In the genomic region with DNA sequence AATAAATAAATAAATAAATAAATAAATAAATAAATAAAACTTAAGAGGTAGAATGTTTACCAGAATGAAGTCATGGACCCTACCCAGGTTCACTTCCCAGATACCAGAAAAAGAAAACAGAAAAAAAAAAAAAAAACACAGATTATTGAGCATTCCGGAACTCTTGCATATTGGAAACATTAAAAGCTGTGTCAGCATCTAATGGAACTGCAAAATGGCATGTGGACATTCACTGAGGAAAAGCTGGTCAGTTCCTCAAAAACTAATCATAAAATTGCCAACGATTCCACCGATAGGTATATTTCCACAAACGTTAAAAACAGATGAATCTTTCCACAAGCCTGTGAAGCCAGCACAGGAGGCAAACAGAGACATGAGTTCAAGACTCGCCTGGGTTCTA, we compare ENCODE assay signal across 25 mouse cellular contexts.
"Had no signal": no experiment of that assay in that cellular context is flagged by ENCODE, and none has a peak within 500 bp of the region (broad histone marks: within the 10 kb centered on the region; RNA-seq: fewer than 3 reads in every experiment).

No protein-coding gene starts in this region.

- H3K36me3 ChIP-seq: embryonic facial prominence, embryonic 10.5 days; embryonic facial prominence, embryonic 12.5 days; embryonic facial prominence, embryonic 13.5 days; embryonic facial prominence, embryonic 15.5 days; forebrain, embryonic 10.5 days; forebrain, embryonic 12.5 days; forebrain, embryonic 15.5 days; heart, embryonic 10.5 days had no signal

- H3K4me1 ChIP-seq: embryonic facial prominence, embryonic 12.5 days; heart, embryonic 10.5 days had no signal

- H3K9ac ChIP-seq: embryonic facial prominence, embryonic 12.5 days; embryonic facial prominence, embryonic 13.5 days; embryonic facial prominence, embryonic 15.5 days; forebrain, embryonic 12.5 days; forebrain, embryonic 13.5 days; forebrain, embryonic 15.5 days; forebrain, postnatal 0 days had no signal

- ATAC-seq: forebrain, embryonic 13.5 days; forebrain, embryonic 14.5 days; forebrain, embryonic 15.5 days; forebrain, embryonic 16.5 days; forebrain, postnatal 0 days had no signal

- H3K4me3 ChIP-seq: embryonic facial prominence, embryonic 10.5 days; embryonic facial prominence, embryonic 12.5 days; embryonic facial prominence, embryonic 13.5 days; embryonic facial prominence, embryonic 15.5 days; erythroblast, embryonic 14.5 days; forebrain, embryonic 10.5 days; forebrain, embryonic 12.5 days; forebrain, embryonic 13.5 days; forebrain, embryonic 15.5 days; gastrocnemius, adult 2 months; heart, adult 2 months; heart, embryonic 10.5 days had no signal

- H3K9me3 ChIP-seq: embryonic facial prominence, embryonic 10.5 days; embryonic facial prominence, embryonic 12.5 days; embryonic facial prominence, embryonic 13.5 days; embryonic facial prominence, embryonic 15.5 days; forebrain, embryonic 10.5 days; forebrain, embryonic 12.5 days; forebrain, embryonic 13.5 days; forebrain, embryonic 15.5 days; heart, embryonic 10.5 days had no signal

- H3K27ac ChIP-seq: embryonic facial prominence, embryonic 10.5 days; embryonic facial prominence, embryonic 12.5 days; embryonic facial prominence, embryonic 13.5 days; embryonic facial prominence, embryonic 15.5 days; forebrain, embryonic 10.5 days; forebrain, embryonic 12.5 days; forebrain, embryonic 13.5 days; forebrain, embryonic 15.5 days; gastrocnemius, adult 2 months; heart, adult 2 months; heart, embryonic 10.5 days had no signal

- DNase-seq: cerebellum, postnatal 10 days; cerebellum, postnatal 14 days; cerebellum, postnatal 25 days; cerebellum, postnatal 36 days; embryo, embryonic 11 days; forebrain, postnatal 0 days; gastrocnemius, adult 2 months; gastrocnemius, postnatal 10 days; gastrocnemius, postnatal 14 days; gastrocnemius, postnatal 25 days; gastrocnemius, postnatal 36 days; heart, adult 18-20 months; heart, adult 2 months had no signal

- H3K27me3 ChIP-seq: embryonic facial prominence, embryonic 12.5 days; embryonic facial prominence, embryonic 13.5 days; embryonic facial prominence, embryonic 15.5 days; forebrain, embryonic 12.5 days; forebrain, embryonic 13.5 days; forebrain, embryonic 15.5 days had no signal

- H3K4me2 ChIP-seq: embryonic facial prominence, embryonic 12.5 days; embryonic facial prominence, embryonic 13.5 days; embryonic facial prominence, embryonic 15.5 days; forebrain, embryonic 12.5 days; forebrain, embryonic 13.5 days; forebrain, embryonic 15.5 days had no signal
